Mouse (Mus musculus): ENCODE data around the gene Tbc1d16.

The Tbc1d16 gene

GRCm38 (mm10) chr11:119138205-119138604 lies 90.1 kb downstream of the Tbc1d16 start:
- peak in 1 of 2 experiments; percentile 46 for DNase-seq

DNA sequence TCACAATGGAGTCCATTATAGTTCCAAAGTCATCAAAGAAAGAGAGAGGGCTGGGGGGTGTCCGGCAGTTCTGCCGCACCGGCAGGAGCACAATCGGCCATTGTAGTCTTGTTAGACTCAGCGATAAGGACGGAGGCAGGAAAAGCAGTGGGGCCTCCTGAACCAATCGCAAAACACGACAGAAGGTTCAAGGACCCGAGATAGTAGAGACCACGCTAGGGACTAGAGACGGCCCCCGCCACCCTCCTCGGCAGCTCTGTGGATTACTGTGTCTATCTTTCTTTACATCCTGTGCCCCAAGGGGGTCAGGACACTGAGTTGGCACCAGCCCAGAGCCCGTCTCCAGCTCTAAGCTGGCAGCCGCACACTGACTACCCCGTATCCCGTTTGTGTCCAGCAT lies 93.7 kb downstream of the Tbc1d16 start:
- DNase-seq: peak; percentile 55 to 64

GRCm38 (mm10) chr11:119133437-119134221 lies 94.7 kb downstream of the Tbc1d16 start:
- peak; percentile 93 to 96 for DNase-seq

DNA sequence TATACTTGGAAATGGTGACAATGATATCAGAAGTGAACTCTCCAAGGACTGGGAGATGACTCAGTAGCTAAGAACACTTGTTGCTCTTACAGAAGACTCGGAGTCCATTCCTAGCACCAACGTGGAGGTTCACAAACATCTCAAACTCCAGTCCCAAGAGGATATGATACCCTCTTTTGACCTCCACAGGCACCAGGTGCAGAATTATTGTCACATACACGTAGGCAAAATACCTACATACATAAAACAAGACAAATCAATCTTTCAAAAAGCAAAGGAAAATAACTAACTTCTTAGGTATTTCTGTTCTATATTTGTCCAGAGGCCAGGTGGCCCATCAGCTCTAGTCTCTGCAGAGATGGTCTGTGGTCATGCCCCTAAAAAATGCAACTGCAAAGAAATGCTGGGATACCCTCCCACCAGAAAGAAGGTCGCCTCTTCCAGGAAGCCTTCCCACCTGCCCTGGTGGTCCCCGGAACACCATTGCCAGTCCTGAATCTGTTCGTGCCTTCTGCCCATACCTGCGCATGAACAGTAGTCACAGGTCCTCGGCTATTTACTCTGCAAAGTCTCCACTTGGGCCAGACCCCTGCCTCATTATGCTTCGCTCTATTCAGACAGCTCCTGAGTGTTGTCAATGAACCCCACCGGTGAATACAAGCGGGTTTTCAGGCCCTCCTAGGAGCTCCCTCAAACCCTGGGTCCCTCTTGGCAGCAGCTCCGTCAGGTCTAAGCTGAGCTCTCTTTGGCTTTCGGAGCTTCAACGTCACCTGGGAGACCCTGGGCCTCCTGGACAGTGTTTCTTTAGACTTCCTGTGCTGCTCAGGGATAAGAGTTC lies 95.9 kb downstream of the Tbc1d16 start:
- no peak for DNase-seq

GRCm38 (mm10) chr11:119130081-119130765 lies 98.1 kb downstream of the Tbc1d16 start:
- DNase-seq: no peak

- no peak for DNase-seq
Observed at GRCm38 (mm10) chr11:119129281-119130058, 98.8 kb downstream of the Tbc1d16 start.

- no peak for DNase-seq
Observed at GRCm38 (mm10) chr11:119128668-119129280, 99.5 kb downstream of the Tbc1d16 start.

DNA sequence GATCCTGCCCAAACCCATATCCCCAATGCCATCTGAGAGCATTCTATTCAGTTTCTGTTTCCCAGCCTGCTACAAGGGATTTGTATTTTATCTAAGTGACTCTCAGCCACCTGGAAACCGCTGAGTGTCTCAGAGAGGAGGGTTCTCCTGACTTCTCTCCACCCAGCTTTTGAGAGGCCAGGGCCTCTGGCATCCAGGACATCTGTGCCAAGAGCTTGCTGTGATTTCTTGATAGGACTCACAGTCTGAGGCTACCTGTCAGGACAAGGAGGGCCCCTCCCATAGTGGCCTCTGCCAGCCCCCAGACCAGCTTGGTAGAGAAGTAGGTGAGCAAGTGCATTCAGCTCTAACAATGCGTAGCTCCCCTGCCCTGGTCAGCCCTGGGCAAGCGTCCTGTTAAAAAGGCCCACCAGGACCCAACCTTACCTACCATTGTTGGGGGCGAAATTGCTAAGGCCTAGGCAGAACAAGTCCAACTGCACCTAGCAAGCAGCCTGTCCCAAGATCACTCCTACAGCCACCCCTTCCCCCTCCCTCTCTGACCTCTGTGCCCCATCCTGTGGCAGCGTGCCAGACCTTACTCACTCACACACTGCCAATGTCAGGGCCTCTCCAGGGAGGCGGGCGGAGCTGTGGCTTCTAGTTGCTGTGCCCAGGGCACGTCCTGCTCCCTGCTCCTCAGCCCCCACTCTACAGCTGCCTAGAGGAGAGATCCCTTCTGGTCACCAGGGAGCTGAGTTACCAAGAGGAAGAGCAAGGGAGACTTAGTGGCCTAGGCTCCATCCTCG lies 100.4 kb downstream of the Tbc1d16 start:
- DNase-seq: peak in 1 of 2 experiments; percentile 50

DNA sequence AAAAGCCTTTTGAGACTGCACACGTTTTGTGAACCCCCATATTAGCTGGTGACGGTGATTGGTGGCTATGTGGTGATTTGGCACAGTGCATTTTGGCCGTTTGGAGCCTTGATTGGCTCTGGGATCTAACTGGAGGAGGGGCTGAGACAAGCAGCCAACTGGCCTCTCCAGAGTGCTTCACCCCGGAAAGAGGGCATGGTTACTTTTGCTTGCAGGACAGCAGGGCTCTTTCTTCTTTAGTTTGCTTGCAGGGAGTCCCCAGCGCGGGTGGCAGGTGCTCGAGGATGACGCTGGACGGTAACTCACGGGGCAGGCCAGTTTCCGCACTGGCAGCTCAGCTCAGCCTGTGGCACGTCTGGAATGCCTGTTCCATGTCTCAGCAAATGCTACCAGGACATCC lies 101.2 kb downstream of the Tbc1d16 start:
- DNase-seq: peak in 1 of 2 experiments; percentile 14

- peak in 1 of 2 experiments; percentile 52 for DNase-seq
Observed at GRCm38 (mm10) chr11:119125929-119126861, 102.1 kb downstream of the Tbc1d16 start.

DNA sequence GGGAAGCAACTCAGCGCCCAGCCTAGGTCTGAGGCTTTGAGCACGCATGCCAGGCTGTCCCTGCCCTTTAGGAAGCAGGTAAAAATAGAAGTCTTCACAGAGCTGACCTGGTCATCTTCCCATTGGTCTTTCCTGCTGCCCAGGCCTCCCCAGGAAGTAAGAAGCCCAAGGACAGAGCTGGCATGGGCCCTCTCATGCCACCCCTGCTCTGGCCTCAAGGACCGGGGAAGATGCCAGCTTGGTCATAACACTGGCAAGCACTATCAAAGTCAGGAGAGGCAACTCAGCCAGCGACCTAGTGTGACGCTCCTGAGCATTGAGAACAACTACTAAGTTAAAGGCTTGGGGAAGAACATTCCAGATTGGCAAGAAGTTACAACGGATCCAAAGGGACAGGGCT lies 103.8 kb downstream of the Tbc1d16 start:
- peak in 1 of 2 experiments; percentile 57 for DNase-seq

DNA sequence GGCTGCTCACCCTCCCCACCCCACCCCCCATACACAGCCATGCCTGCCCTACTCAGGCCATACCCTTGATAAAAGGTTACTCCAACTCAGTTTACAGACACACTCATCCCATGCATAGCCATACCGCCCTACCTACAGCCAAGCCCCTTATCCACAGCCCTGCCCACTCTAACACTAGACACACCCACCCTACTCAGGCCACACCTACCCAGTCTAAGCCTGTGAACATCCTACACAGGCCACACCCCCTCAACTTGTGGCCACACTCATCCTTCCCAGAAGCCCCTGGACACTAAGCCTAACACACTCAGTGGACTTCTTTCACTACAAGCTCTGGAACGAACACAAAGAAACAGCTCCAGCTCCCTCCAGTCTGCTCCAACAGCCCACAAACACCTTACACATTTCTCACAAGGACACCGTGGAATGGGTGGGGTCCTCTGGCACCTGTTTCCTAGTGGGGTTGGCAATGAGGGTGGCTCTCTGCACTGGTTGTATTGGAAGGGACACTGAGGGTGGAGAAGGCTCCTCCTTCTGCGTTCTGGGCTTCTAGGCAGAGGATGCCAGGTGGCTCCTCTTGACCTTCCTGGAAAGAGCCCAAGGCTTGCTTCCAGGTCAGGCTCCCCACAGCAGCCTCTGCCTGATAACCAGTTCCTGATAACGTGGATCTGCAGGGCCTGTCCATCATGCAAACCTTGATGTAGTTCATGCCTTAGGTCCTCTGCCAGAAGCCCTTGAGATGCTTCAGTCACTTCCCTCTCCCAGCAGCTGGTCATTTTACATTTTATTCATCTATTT lies 104.6 kb downstream of the Tbc1d16 start:
- peak in 1 of 2 experiments; percentile 30 for DNase-seq

DNA sequence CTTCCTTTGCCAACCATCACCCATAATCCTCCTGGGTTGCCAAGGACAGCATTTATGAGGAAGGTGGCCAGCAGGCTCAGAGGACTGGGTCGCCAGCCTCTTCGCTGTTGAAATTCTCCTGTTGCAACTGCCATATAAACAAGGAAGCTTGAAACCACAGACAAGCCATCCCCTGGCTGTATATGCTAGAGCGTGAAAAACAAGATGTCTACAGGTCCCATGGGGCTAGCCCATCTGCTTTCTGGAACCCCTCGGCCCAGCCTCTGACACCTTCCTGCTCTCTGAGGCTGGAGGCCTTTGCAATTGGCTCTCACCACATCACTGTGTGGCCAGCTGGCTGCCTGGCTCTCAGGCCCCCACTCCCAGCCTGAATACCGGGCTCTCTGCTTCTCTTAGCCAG lies 105.9 kb downstream of the Tbc1d16 start:
- DNase-seq: peak; percentile 35 to 51

GRCm38 (mm10) chr11:119118905-119119304 lies 109.4 kb downstream of the Tbc1d16 start:
- no peak for DNase-seq

DNA sequence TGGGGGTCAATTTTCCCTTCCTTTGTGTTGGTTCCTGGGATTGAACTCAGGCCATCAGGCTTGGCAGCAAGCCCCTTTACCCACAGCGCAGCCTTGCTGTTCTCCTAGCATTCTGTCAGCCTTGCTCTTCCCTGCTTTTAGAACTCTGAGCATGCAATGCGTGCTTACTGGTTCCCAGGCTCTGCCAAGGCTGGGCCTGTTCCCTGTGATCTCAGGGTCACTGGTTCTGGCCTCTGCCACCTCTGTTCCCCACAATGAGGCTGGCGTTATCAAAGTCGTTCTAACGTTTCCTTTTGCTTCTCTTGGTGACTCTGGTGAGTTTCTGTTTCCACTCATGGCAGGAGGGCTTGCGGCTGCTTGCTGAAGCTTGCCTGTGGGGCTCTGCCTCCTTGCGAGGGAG lies 110.4 kb downstream of the Tbc1d16 start:
- DNase-seq: peak in 1 of 2 experiments; percentile 20

GRCm38 (mm10) chr11:119116992-119117391 lies 111.3 kb downstream of the Tbc1d16 start:
- DNase-seq: no peak

DNA sequence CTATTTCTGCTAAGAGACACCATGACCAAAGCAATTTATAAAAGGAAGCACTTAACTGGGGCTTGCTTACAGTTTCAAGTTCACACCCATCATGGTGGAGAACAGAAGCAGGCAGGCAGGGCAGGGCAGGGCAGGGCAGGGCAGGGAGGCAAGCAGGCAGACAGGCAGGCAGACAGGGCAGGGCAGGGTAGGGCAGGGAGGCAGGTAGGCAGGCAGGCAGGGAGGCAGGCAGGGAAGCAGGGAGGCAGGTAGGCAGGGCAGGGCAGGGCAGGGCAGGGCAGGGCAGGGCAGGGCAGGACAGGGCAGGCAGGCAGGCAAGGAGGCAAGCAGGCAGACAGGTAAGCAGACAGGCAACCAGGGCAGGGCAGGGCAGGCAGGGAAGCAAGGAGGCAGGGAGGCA lies 115.6 kb downstream of the Tbc1d16 start:
- no peak for DNase-seq

GRCm38 (mm10) chr11:119111345-119111744 lies 117.0 kb downstream of the Tbc1d16 start:
- peak in 1 of 2 experiments; percentile 22 for DNase-seq
